Mouse (Mus musculus) MEL (cell line): ENCODE data around the gene Sh3bp4.

Experiments
- CHD2 ChIP-seq: IDR thresholded peaks from 2 replicates; pipeline ENCODE4 v1.6.1; 2011; ENCODE audit warnings: low read length, improper control_type of control experiment
- CTCF ChIP-seq, 3 experiments: IDR thresholded peaks in 2 of 3; conservative IDR thresholded peaks in 1 of 3; 2 replicates each; pipeline ENCODE4 v1.5.1; 2011 to 2012; ENCODE audit warnings: low read length in 3 of 3, low read depth in 2 of 3, mild to moderate bottlenecking in 2 of 3, improper control_type of control experiment in 1 of 3, inconsistent platforms in 1 of 3, mixed read lengths in 1 of 3, moderate library complexity in 1 of 3; ENCODE audit not compliant: control insufficient read depth in 1 of 3, insufficient read depth in 1 of 3, poor library complexity in 1 of 3, severe bottlenecking in 1 of 3
- E2F4 ChIP-seq: IDR thresholded peaks from 2 replicates; pipeline ENCODE4 v1.6.1; 2011; ENCODE audit warnings: low read depth, low read length, improper control_type of control experiment, borderline replicate concordance
- EP300 ChIP-seq, 2 experiments: IDR thresholded peaks; 2 replicates each; pipeline ENCODE4 v1.6.1; 2011; ENCODE audit warnings: improper control_type of control experiment in 2 of 2, low read length in 2 of 2, low read depth in 1 of 2, mild to moderate bottlenecking in 1 of 2
- HCFC1 ChIP-seq: IDR thresholded peaks from 2 replicates; pipeline ENCODE4 v1.6.1; 2012; ENCODE audit warnings: low read depth, mild to moderate bottlenecking, inconsistent platforms, low read length, improper control_type of control experiment, moderate library complexity
- MXI1 ChIP-seq: IDR thresholded peaks from 2 replicates; pipeline ENCODE4 v1.6.1; 2011; ENCODE audit warnings: mild to moderate bottlenecking, low read depth, low read length, improper control_type of control experiment
- RAD21 ChIP-seq: IDR thresholded peaks from 2 replicates; pipeline ENCODE4 v1.6.1; 2011; ENCODE audit warnings: mild to moderate bottlenecking, low read depth, low read length, improper control_type of control experiment
- SMC3 ChIP-seq: IDR thresholded peaks from 2 replicates; pipeline ENCODE4 v1.6.1; 2011; ENCODE audit warnings: low read depth, low read length, improper control_type of control experiment
- TCF12 ChIP-seq: IDR thresholded peaks from 2 replicates; pipeline ENCODE4 v1.6.1; 2014; ENCODE audit warnings: low read depth, mild to moderate bottlenecking, inconsistent platforms, low read length, improper control_type of control experiment, moderate library complexity
- ZMIZ1 ChIP-seq: IDR thresholded peaks from 2 replicates; pipeline ENCODE4 v1.6.1; 2012; ENCODE audit warnings: low read depth, mild to moderate bottlenecking, inconsistent platforms, low read length, improper control_type of control experiment, moderate library complexity

- no peak for TF ChIP-seq HCFC1
- no peak for TF ChIP-seq ZMIZ1
- TF ChIP-seq CTCF (IDR thresholded peaks at IDR 0.05 in 2 of 3, conservative IDR thresholded peaks at IDR 0.05 in 1 of 3; ENCODE audit: control insufficient read depth in 1 of 3, insufficient read depth in 1 of 3, low read depth in 2 of 3, low read length in 3 of 3, poor library complexity in 1 of 3, severe bottlenecking in 1 of 3) = no peak
- no peak for TF ChIP-seq CHD2
- no peak for TF ChIP-seq SMC3
- no peak for TF ChIP-seq E2F4
- no peak for TF ChIP-seq RAD21
- TF ChIP-seq TCF12 = no peak
- no peak for TF ChIP-seq MXI1
- TF ChIP-seq EP300 (IDR thresholded peaks at IDR 0.05; ENCODE audit: low read depth in 1 of 2, low read length in 2 of 2) = no peak
Measured at GRCm38 (mm10) chr1:89124076-89124475, 53.9 kb downstream of the Sh3bp4 start.
